Mouse (Mus musculus) CH12.LX (cell line): ENCODE measurements around the gene Spaar. TPM values are rescaled to one million over a fixed set of nuclear protein-coding genes. Genes with fewer than 3 reads are reported as not detected.
A peak's percentile ranks its signal among the peaks of the same experiment; 100 is the strongest.

Source experiments
- DNase-seq: peaks from one replicate; pipeline ENCODE4 v3.0.0-alpha.2; 2013; ENCODE audit errors: extremely low read depth
- H3K27ac ChIP-seq: 2 replicates; pipeline ENCODE4 v1.5.1; 2012; ENCODE audit warnings: low read depth, mild to moderate bottlenecking, control low read depth, moderate library complexity; ENCODE audit not compliant: insufficient read depth
- H3K27me3 ChIP-seq: replicated peaks from 2 replicates; pipeline ENCODE3; 2012; ENCODE audit warnings: inconsistent platforms
- H3K36me3 ChIP-seq, 2 experiments: replicated peaks in 1 of 2; 2 replicates each; pipeline versions ENCODE3 to v1.6.1; 2012; ENCODE audit warnings: inconsistent platforms in 1 of 2, low read length in 1 of 2, mild to moderate bottlenecking in 1 of 2, mixed read lengths in 1 of 2, moderate library complexity in 1 of 2; ENCODE audit not compliant: control insufficient read depth in 1 of 2, insufficient read depth in 1 of 2
- H3K4me1 ChIP-seq, 2 experiments: 2 replicates each; pipeline ENCODE4 v1.6.1; 2012; ENCODE audit warnings: inconsistent platforms in 1 of 2, moderate library complexity in 1 of 2; ENCODE audit not compliant: insufficient read depth in 2 of 2, control insufficient read depth in 1 of 2
- H3K4me2 ChIP-seq: 2 replicates; pipeline ENCODE4 v1.6.1; 2012; ENCODE audit warnings: low read depth, mild to moderate bottlenecking, control low read depth; ENCODE audit not compliant: poor library complexity, insufficient read depth, severe bottlenecking
- H3K4me3 ChIP-seq, 3 experiments: fragments of 150-350 bp in 1 of 3; sonication (generic) in 1 of 3; replicated peaks in 1 of 3; 2 replicates each; pipeline versions ENCODE3 to v1.5.1; 2011 to 2012; ENCODE audit warnings: low read depth in 2 of 3, low read length in 2 of 3, mild to moderate bottlenecking in 2 of 3, moderate library complexity in 2 of 3, control low read depth in 1 of 3, improper control_type of control experiment in 1 of 3, inconsistent platforms in 1 of 3, mixed read lengths in 1 of 3; ENCODE audit not compliant: poor library complexity in 1 of 3
- H3K79me2 ChIP-seq: replicated peaks from 2 replicates; pipeline ENCODE4 v1.6.1; 2012; ENCODE audit warnings: mild to moderate bottlenecking, moderate library complexity; ENCODE audit not compliant: control insufficient read depth, poor library complexity, insufficient read depth, severe bottlenecking; ENCODE audit errors: extremely low read depth
- H3K9ac ChIP-seq: 2 replicates; pipeline ENCODE4 v1.6.1; 2012; ENCODE audit warnings: low read depth, mild to moderate bottlenecking, control low read depth, moderate library complexity; ENCODE audit not compliant: insufficient read depth
- H3K9me3 ChIP-seq: replicated peaks from 2 replicates; pipeline ENCODE3; 2012; ENCODE audit warnings: low read length, inconsistent platforms, mixed read lengths
- CHD1 ChIP-seq: IDR thresholded peaks from 2 replicates; pipeline ENCODE4 v1.6.1; 2012; ENCODE audit warnings: low read depth, low read length, improper control_type of control experiment, inconsistent platforms
- CHD2 ChIP-seq: IDR thresholded peaks from 2 replicates; pipeline ENCODE4 v1.6.1; 2011; ENCODE audit warnings: low read length, improper control_type of control experiment
- CTCF ChIP-seq, 2 experiments: IDR thresholded peaks in 1 of 2; conservative IDR thresholded peaks in 1 of 2; 2 replicates each; pipeline ENCODE4 v1.5.1; 2011 to 2012; ENCODE audit warnings: low read depth in 2 of 2, low read length in 2 of 2, improper control_type of control experiment in 1 of 2, inconsistent platforms in 1 of 2, mild to moderate bottlenecking in 1 of 2, moderate library complexity in 1 of 2
- EP300 ChIP-seq: IDR thresholded peaks from 2 replicates; pipeline ENCODE4 v1.6.1; 2011; ENCODE audit warnings: low read length, improper control_type of control experiment
- ETS1 ChIP-seq: conservative IDR thresholded peaks from 2 replicates; pipeline ENCODE4 v1.6.1; 2012; ENCODE audit warnings: low read depth, mild to moderate bottlenecking, inconsistent platforms, low read length, improper control_type of control experiment, moderate library complexity
- GABPA ChIP-seq: IDR thresholded peaks from 2 replicates; pipeline ENCODE4 v1.6.1; 2012; ENCODE audit warnings: low read depth, low read length, improper control_type of control experiment, inconsistent platforms; ENCODE audit not compliant: insufficient replicate concordance
- MXI1 ChIP-seq: IDR thresholded peaks from 2 replicates; pipeline ENCODE4 v1.6.1; 2011; ENCODE audit warnings: mild to moderate bottlenecking, low read depth, low read length, improper control_type of control experiment
- PAX5 ChIP-seq: IDR thresholded peaks from 2 replicates; pipeline ENCODE4 v1.6.1; 2012; ENCODE audit warnings: low read length, inconsistent platforms, mixed read lengths
- RAD21 ChIP-seq: IDR thresholded peaks from 2 replicates; pipeline ENCODE4 v1.6.1; 2011; ENCODE audit warnings: low read depth, mild to moderate bottlenecking, low read length, improper control_type of control experiment, moderate library complexity
- RCOR1 ChIP-seq: conservative IDR thresholded peaks from 2 replicates; pipeline ENCODE4 v1.6.1; 2012; ENCODE audit warnings: low read depth, mild to moderate bottlenecking, inconsistent platforms, low read length, improper control_type of control experiment
- SIN3A ChIP-seq: IDR thresholded peaks from 2 replicates; pipeline ENCODE4 v1.6.1; 2012; ENCODE audit warnings: low read length, improper control_type of control experiment, inconsistent platforms
- SMC3 ChIP-seq: IDR thresholded peaks from 2 replicates; pipeline ENCODE4 v1.6.1; 2011; ENCODE audit warnings: low read depth, low read length, improper control_type of control experiment
- ZC3H11A ChIP-seq: IDR thresholded peaks from 2 replicates; pipeline ENCODE4 v1.6.1; 2012; ENCODE audit warnings: low read depth, mild to moderate bottlenecking, inconsistent platforms, low read length, improper control_type of control experiment
- ZNF384 ChIP-seq: IDR thresholded peaks from 2 replicates; pipeline ENCODE4 v1.6.1; 2012; ENCODE audit warnings: low read depth, low read length, improper control_type of control experiment, inconsistent platforms
- dilution Hi-C: fragments of 300-500 bp; cut with MboI; formaldehyde crosslinking; loops from 2 replicates; pipeline ENCODE4 v1.14.3; 2020; ENCODE audit warnings: low sequenced_read_pairs; ENCODE audit not compliant: extremely low pct_unique_long_range_greater_than_20kb, extremely low pct_ligation_motif_present
- in situ Hi-C: fragments of 300-500 bp; cut with MboI; formaldehyde crosslinking; loops from 3 replicates; pipeline ENCODE4 v1.14.3; 2019; ENCODE audit warnings: low sequenced_read_pairs, low pct_ligation_motif_present, low pct_unique_long_range_greater_than_20kb, mixed read lengths
- polyA plus RNA-seq: library from polyadenylated mRNA; unstranded; fragments of >175 nt; gene quantifications from 2 replicates; pipeline ENCODE4 v1.2.1, GENCODE M21; 2012; ENCODE audit warnings: low read depth; ENCODE audit not compliant: insufficient read length
- total RNA-seq, 2 experiments: library from RNA; depleted of rRNA; stranded (reverse); fragments of 300-350 nt in 1 of 2; fragments of >200 nt in 1 of 2; gene quantifications; 2 replicates each; pipeline ENCODE4 v1.2.3; 2012 to 2014

Gene Spaar
- total and polyA plus RNA-seq, 3 experiments: not detected

GRCm38 (mm10) chr4:43742637-43743036 is 12.8 kb downstream of the Spaar start:
- no peak overlapping the region for H3K27ac ChIP-seq
- H3K4me3 ChIP-seq: no peak overlapping the region
- in situ Hi-C loops: loop anchor here (25.0 kb wide), 1 partner anchor 245 kb away; the partner anchor contains the start of gene Ccin
- H3K4me2 ChIP-seq: peak overlapping the region; percentile 22; the same call in 1 of the 2 replicates
- no peaks in the 10 kb centered on the region for H3K36me3 ChIP-seq
- H3K9ac ChIP-seq: no peak overlapping the region
- no peaks in the 10 kb centered on the region for H3K79me2 ChIP-seq
- no peaks in the 10 kb centered on the region for H3K9me3 ChIP-seq
- H3K27me3 ChIP-seq: peaks cover 13% of the 10 kb centered on the region
- no peak for DNase-seq
- H3K4me1 ChIP-seq: peaks cover 0 to 3% of the 10 kb centered on the region in 2 experiments; a peak in 1 of 4 replicates
- TF ChIP-seq RCOR1 (no peak), SMC3 (no peak), ZC3H11A (no peak), GABPA (no peak), ETS1 (no peak)
- TF ChIP-seq, all 38 proteins: peak for 0
- dilution Hi-C loops: no loop called here

GRCm38 (mm10) chr4:43743099-43743498 is 13.3 kb downstream of the Spaar start:
- Histone ChIP-seq H3K36me3 (no peaks in the 10 kb centered on the region), H3K4me1 (peaks cover 0 to 3% of the 10 kb centered on the region in 2 experiments; a peak in 1 of 4 replicates)

GRCm38 (mm10) chr4:43745187-43745586 is 15.4 kb downstream of the Spaar start:
- dilution Hi-C loops (no loop called here), in situ Hi-C loops (loop anchor here (25.0 kb wide), 1 partner anchor 242 kb away; the partner anchor contains the start of gene Ccin)
- Histone ChIP-seq H3K36me3 (no peaks in the 10 kb centered on the region), H3K4me3 (no peak overlapping the region), H3K27ac (no peak overlapping the region), H3K4me2 (no peak overlapping the region), H3K9me3 (peaks cover 7% of the 10 kb centered on the region), H3K4me1 (peaks cover 0 to 3% of the 10 kb centered on the region in 2 experiments; a peak in 1 of 4 replicates), H3K79me2 (no peaks in the 10 kb centered on the region), H3K27me3 (peaks cover 9% of the 10 kb centered on the region), H3K9ac (no peak overlapping the region)
- TF ChIP-seq RAD21: peak; percentile 84
- TF ChIP-seq CTCF (conservative IDR thresholded peaks at IDR 0.05 in 1 of 2, IDR thresholded peaks at IDR 0.05 in 1 of 2; ENCODE audit: low read depth in 2 of 2, low read length in 2 of 2): peak; percentile 54 to 81; a peak in 3 of 4 replicates
- TF ChIP-seq ZNF384: peak; percentile 54
- no peak for TF ChIP-seq SIN3A
- no peak for TF ChIP-seq PAX5
- peak; percentile 55 for TF ChIP-seq SMC3
- peak; percentile 24 for DNase-seq

More at GRCm38 (mm10) chr4:43743099-43743498, 13.3 kb downstream of the Spaar start:
- H3K9ac ChIP-seq: no peak overlapping the region
- no peak overlapping the region for H3K4me2 ChIP-seq
- no peaks in the 10 kb centered on the region for H3K9me3 ChIP-seq
- no peak overlapping the region for H3K27ac ChIP-seq
- no peak for TF ChIP-seq EP300
- TF ChIP-seq PAX5: no peak
- peak; percentile 3 for TF ChIP-seq RAD21
- no peak for TF ChIP-seq CHD2
- no peak for TF ChIP-seq CHD1
- peak in 1 of 2 experiments; percentile 34; a peak in 1 of 4 replicates for TF ChIP-seq CTCF (conservative IDR thresholded peaks at IDR 0.05 in 1 of 2, IDR thresholded peaks at IDR 0.05 in 1 of 2; ENCODE audit: low read depth in 2 of 2, low read length in 2 of 2)
- TF ChIP-seq MXI1: no peak
- TF ChIP-seq, all 38 proteins: peak for 2
- H3K79me2 ChIP-seq: no peaks in the 10 kb centered on the region
- DNase-seq: no peak
- dilution Hi-C loops (no loop called here), in situ Hi-C loops (loop anchor here (25.0 kb wide), 1 partner anchor 244 kb away; the partner anchor contains the start of gene Ccin)
- H3K4me3 ChIP-seq: no peak overlapping the region
- peaks cover 10% of the 10 kb centered on the region for H3K27me3 ChIP-seq
